Mouse (Mus musculus) T-helper 2 cell (primary cell): ENCODE measurements at regions not wholly inside any gene's neighbourhood (a gene's known extent, or its start where the extent isn't known, plus 50 kb on each side); places are given as distances from the start of the nearest gene placed in this dataset.

Source experiments
- in situ Hi-C: fragments of 300-600 bp; cut with MboI, MseI; formaldehyde crosslinking; loops from one replicate; pipeline ENCODE4 v1.15.1; 2025; ENCODE audit warnings: high pct_unique_total_duplicates

DNA sequence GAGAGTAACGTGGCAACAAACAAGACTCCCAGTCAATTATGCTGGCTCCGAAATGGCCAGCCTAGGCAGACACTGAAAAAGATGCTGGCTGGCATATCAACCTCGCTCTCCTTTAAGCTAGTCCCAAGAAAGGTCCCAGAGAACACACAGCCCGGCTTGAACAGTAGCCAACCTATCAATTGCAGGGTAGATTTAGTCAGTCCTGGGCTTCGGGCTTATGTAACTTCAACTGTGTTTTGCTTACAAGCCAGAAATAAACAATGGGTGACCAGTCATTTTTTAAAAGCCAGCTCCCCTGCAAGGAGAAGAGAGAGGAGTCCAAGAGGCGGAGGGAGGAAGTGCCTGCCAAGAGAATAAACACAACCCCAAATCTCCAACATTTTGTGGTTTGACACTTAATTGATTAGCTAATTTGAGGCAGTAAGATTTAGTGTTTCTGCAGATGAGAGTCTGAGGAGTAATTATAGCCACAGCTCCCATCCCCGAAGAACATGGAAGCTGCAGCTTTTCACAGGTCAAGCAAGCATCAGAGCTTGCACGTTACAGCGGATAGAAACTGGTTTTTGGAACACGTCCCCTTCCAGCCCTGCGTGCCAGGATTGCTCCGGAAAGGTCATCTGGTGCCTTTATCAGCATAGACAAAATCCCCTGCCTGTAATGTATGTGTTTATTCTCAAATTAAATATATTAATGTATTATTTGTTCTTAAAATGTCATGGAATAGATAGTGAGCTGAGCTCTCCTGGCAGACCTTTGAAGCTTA is 322.1 kb downstream of the Gm45692 start:
- in situ Hi-C loops, result no loop called here

DNA sequence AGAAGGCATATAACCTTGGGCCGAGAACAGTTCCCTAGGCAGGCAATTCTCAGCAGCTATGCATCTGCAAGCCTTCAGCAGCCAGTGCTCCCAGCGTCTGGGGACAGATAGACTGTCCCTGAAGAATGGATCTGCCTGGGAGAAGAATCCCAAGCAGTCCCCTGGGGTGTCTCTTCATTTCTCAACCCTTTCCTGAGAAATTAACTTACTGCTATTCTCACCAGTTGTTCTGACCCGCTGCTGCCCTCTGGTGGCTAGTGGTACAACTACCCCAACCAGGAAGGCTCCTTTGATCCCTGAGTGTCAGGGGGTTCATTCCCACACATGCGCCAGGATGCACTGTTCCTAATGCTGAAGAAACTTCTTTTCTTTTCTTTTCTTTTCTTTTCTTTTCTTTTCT is 323.7 kb downstream of the Gm45692 start:
- in situ Hi-C loops, result no loop called here

DNA sequence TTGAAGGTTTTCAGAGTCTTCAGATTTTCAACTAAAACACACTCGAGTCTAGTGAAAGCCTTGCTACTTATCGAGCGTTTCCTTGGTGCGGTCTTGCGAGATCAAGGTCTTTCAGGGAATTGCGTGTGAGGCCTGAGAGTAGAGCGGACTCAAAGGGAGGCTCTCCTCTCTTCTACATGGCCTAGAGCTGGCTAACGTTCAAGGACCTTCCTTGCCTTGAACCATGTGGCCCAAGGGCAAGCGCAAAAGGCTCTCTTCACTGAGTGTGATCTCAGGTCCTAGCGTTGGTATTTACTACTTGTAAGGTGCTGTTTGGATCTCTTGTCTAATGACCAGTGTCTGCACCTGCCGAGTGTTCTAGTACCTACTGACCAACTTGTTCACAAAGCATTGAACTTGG is 324.4 kb downstream of the Gm45692 start:
- in situ Hi-C loops, result no loop called here

DNA sequence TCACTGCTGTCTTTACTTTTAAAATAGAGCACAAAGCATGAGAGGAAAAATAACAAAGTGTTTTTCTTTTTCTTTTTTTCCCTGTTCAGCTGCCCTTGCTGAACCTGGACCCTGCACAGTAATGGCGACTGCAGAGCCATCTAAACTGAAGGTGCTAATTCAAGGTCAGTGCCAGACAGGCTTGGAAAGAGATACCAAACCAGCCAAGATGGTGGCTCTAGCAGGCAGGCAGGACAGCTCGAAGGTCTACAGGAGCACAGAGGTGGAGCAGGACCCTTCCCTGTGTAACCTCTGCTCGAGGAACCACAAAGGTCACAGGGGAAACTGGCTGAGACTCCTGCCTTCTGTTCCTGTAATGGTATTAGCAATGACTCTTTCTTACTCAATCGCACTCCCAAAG is 326.7 kb downstream of the Gm45692 start:
- in situ Hi-C loops, result loop anchor here (5.0 kb wide), 1 partner anchor 536 kb away; no protein-coding TSS in a partner anchor

DNA sequence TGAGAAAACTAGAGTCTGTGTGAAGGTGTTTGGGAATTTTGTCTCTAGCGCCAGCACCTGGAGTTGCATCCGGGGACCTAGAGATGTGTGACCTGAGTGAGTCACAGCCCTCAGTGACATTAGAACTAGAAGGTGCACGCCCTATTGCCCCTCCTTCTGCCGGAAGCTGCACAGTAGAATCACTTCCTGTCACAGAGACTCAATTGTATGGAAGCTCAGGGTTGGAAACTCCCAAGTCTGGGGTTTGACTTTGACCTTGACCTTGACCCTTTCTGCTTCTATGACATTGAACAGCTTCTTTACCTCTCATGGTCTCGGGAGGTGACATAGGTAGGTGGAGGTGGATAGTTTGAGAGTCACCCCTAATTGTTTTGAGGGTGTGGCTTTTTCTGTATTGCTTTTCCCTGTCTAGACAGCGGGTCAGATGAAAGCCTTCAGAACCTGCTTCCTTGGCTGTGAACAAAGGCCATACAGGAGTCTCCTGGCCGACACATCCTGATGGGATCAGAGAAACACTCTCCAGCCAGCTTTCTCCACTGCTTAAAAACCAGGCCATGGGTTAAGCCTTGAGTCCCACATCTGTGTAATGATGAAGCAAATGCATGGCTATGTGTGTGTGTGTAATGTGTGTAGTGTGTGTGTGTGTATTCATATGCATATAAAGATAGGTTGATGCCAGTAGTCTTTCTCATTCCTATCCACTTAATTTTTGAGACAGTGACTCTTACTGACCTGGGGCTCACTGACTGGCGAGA is 328.7 kb downstream of the Gm45692 start:
- in situ Hi-C loops, result loop anchor here (5.0 kb wide), 1 partner anchor 534 kb away; no protein-coding TSS in a partner anchor

DNA sequence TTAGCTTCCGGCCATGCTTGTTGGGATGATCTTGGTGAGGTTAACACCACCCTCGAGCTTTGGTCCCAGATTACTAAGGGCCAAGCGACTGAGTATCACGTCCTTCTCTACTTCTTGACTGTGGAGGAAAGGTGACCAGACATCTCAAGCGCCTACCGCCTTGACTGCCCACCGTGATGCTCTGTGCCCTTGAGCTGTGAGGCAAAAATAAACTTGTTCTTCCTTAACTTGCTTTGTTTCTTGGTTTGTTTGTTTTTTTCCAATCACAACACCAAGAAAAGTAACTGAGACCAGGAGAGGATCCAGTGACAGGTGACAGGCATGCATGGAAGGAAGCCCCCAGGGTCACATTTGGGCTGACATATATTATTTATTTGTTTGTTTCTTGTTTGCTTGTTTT is 330.0 kb downstream of the Gm45692 start:
- in situ Hi-C loops, result loop anchor here (5.0 kb wide), 1 partner anchor 533 kb away; no protein-coding TSS in a partner anchor

DNA sequence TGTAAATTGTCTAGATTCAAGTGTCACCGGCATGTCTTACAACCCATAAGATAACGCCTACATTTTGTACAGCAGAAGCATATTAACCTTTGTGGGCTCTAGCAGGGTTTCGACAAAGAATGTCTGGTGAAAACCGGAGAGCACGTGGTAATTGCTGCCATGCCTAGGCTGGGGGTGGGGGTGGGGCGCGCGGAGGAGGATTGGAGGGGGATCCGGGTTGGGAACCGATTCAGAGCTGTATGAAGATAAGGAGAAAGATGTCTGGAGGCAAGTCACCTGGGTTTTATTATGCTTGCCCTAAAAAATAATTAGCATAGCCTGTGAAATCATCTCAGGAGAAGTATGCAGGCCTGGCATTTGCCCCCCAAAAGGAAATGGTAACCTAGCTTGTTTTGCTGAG is 331.2 kb downstream of the Gm45692 start:
- in situ Hi-C loops, result no loop called here

DNA sequence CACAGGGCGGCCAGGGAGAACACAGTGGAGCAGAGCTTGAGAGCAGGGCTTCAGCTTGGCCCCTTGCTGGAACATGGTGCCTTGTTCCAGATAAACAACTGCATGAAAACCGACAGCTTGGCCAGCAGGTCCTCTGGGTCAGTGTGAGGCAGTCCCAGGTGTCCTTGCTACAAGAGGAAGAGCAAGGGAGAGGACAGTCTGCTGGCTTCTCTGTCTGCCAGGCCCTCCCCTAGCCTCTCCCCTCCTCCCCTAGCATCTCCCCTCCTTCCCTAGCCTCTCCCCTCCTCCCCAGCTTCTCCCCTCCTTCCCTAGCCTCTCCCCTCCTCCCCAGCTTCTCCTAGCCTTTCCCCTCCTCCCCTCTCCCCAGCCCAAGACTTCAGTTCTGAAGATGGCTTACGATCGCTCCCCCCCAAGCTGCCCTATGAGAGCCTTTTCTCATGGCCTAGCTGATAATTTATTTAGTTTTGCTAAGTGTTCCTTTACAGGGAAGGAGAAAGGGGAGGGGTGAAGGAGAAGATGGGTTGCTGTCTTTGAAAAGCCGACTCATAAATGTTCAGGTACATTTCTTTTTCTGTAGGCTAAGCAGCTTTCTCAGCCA is 333.7 kb downstream of the Gm45692 start:
- in situ Hi-C loops, result no loop called here

DNA sequence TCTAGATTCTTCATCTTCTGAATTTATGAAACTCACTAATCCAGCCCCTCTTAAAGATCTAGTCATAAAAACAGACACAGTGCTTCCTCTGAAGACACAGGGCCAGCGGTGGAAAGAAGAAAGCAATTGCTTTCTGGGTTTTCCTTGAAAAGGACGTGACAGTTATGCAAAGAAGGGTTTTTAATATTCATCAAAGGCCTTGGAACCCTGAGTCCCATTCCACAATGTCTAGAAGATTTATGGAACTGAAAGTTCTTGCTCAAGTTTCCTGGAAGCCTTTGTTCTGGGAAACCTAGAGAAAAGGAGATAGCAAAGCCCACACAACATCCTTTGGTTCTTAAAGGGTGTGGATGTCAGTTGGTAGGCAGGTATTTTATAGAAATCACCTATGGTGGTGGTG is 346.0 kb downstream of the Gm45692 start:
- in situ Hi-C loops, result no loop called here

DNA sequence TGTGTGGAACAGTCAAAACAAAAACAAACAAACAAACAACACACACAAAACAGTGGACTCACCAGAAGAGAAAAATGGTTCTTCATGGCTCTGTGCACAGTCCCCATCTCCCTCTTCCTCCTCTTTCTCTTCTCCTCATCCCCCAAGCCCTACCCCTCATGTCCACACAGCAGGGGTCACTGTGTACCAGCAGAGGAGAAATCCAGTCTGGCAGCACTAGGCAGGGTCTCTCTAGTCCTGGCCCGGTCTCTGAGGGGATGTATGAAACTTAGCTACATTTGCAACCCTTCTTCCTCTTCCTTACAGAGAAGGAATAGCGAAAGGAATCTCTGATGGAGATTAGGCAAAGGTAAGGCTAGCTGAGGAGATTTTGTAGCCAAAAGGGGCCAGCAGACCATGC is 349.1 kb downstream of the Gm45692 start:
- in situ Hi-C loops, result no loop called here

DNA sequence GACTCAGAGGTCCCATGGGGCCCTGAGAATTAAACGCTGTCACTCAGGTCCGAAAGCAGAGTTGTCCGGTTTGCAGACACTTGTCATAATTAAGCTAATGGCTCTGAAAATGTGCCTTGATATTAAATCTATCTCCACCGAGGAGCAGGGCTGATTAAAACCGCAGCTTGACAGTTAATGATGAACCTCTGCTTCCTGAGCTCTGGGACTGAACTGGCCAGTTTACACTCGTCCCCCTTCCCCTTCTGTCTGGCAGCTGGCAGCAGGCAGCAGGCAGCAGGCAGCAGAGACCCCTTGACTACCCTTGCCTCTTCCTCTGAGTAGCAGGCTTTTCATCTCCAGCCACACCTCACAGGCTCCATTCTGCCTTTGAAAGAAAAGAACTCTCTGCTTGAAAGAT is 350.4 kb downstream of the Gm45692 start:
- in situ Hi-C loops, result no loop called here

DNA sequence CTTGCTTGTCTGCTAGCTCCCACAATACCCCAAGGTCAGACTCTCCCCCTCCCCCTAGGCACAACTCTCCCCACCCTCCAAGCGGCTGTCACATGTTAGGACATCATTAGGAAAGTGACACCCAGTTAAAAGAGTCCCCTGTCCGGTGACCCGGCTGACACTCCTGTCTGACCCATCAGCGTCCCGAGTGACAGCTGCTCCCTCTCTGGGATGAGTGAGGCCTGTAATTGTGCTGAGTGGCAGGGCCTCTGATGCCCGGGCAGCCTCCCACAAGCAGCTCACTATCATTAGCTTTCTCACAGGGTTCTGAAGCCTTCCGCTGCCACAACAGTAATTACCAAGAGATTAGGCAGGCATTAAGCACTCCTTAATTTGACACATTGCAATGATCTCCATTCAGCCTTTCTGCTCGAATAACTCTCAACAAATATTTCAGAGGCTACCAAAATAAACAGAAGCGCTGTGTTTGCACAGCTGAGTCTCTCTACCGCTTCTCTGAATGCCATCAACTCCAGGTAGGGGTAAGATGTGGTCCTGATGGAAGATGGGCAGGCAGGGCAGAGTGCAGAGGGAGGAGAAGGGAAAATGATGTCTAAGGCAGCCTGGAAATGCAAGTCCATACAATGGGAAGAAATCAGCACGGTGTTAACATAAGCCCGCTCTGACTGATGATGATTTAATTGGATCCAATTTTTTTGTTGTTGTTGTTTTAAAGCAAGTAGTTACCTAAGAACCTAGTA is 352.6 kb downstream of the Gm45692 start:
- in situ Hi-C loops, result no loop called here

DNA sequence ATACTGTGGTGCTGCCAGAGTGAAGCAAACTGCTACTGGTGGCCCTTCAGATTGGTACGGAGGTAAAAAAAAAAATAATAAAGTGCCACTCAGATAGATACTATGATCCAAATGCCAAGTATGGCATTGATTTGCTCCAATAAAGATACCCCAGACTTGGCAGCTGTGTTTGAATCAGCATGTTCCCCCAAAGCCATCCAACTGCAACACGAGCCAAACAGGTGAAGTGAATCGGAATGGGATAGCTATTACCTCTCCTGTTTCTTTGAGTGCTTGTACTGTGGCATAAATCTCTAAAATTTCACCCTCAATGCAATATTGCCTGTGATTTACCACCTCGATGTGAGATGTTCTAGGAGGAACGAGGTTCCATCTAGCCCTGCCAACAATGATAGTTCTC is 365.4 kb downstream of the Gm45692 start:
- in situ Hi-C loops, result no loop called here

DNA sequence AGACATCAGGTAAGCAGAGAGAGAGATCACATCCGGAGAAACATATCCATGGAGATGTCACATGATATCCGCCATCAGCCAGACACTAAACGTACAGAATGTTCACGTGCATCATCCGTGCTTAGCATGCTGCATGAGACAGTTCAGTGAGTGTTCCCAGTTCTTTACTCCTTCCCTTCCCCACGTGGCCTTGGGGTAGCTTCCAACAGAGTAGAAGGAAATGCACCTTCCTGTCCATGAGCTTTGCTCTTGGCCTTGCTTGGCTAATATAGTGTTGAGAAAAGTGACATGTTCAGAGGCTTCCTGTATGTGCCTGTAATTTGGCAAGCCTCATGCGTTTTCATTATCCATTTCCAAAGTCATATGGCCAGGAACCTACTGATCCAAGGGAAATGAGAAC is 368.5 kb downstream of the Gm45692 start:
- in situ Hi-C loops, result no loop called here

DNA sequence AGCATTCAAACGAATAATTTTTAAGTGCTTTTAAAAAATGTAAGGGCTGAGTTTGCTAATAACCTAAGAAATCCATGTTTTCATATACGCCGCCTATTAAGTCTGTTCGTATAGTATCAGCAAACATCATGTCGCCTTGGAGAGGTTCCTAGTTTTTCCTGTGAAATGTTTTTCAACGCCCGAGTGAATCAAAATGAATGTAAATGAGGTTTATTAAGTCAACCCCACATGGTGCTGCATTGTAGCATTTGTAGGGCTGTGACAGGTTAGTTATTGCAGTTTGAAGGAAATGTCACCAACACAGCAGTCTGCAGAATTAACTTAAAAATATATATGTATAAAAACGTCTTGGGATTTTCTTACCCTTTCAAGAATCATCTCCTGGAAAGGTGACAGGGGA is 369.3 kb downstream of the Gm45692 start:
- in situ Hi-C loops, result no loop called here

DNA sequence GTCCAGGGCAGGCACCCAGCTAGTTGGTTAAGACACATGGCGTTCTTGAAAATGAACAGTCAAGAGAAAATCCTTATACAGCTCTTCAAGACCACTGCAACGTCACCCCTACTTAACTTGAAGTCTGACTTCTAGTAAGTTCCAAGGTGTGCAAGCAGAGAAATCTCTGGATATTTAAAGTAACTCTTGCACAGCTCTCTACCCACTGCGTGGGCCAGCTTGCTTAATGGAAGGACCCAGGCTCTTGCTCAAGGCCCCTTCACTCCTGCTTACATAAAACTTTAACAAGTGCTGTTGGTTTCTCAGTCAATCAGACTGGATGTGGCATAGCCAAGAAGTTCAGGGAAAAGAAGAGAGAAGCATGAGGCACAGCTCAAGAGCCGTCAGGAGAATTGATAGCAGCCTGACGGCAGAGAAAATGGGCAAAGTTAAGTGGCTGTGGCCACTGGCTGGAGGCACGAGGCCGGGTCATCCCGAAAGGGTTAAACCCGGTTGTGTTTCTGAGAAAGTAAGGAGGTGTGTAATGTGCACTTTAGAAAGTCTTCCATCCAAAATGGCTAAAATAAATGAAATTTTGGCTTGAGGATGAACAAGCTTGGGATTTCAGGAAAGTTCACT is 382.0 kb downstream of the Gm45692 start:
- in situ Hi-C loops, result no loop called here

DNA sequence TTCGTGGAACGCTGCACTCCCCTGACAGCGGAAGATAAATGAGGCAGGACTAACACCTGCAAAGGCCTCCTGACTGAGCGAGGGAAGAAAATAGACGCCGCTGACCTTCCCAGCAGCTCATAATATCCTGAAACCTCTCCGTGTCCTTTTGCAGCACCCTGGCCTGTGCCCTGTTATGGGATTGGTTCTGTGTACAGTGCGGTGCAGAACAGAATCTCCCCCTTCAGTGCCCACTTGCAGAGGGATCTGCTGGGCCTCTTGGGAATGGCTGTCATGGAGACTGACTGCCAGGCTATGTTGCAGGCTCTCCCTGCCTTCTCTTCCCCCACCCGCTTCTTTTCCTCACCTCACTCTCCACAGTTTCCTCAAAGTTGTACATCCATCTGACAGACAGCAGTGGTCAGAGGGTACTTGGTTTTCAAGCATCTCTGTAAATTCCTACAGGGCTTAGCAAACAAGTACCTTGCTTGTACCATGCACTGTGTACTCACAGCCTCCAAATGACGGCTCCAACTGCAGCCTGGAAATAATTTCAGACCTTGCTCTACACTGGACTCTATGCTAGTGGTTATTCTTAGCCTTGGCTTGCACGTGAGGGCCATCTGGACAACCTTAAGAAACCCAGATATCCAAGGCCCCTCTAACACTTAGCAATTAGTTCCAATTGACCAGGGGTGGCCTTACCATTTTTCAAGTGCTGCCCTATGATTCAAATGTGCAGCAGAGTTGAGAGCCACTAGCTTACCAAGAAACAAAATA is 382.7 kb downstream of the Gm45692 start:
- in situ Hi-C loops, result no loop called here

DNA sequence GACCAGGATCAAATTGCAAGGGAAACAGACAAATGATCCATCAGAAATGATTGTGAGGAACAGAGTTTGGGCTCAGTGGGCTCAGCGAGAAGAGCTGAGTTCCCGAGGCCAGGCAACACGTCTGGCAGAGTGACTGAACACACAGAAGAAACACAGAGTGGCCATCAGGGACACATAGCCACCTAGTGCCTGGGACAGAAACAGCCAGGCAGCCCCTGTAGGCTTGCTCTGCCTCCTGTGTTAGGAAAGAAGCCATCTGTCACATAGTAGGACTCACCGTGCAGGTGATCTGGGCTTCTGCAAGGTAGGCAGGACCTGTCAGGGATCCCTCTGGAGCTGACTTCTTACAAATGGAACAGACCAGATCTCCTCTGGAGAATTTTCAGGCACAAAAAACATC is 383.4 kb downstream of the Gm45692 start:
- in situ Hi-C loops, result no loop called here

DNA sequence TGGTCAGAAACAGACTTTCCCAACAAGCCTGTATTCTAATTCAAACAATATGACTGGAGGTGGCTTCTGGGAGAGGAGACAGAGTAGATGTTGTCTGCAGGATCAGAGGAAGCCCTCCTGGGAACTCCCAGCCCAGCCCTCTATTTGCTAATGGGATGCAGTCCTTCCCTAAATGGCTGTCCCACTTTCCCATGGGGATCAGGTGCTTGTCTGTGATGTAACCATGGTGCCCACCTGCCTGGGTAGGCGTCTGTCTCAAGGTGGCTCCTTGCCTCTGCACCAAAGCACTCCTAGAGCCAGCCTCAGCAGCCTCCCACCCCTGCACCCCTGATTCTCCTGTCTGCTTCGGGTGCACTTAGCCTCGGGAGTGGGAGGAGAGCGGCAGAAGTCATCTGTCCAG is 384.6 kb downstream of the Gm45692 start:
- in situ Hi-C loops, result no loop called here

DNA sequence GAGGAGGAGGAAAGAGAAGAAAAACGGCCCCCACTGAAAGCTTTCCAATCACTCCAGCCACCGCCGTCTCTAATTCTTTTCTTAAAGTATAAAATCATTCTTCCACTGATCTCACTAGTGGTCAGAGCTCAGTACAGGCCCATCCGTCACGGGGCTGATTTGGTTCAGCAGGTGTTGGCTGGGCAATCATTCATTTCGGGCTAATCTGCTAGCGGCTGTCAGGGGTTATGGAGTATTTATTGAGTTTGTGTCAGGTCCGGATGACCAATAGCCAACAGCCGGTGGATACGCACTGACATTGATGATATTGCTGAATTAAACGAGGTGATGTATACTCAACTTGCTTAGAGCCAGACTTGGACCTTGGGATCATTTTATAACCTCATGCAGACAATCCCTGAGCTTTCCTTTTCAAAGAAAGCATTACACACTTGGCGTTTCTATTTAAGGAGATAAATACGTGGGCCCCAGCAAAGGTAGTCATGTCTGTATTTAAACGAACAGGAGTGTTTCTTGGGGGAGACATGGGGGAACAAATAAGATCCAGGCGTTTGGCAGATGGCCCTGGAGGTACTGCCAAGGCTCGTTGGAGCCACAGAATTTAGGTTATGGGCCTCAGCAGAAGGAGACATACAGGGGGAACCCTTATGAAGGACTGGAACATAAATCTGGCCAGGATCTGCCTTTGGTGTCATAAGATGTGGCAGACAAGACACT is 385.1 kb downstream of the Gm45692 start:
- in situ Hi-C loops, result no loop called here
